Mouse (Mus musculus): ENCODE measurements around the gene Dcp1b.
A peak's percentile ranks its signal among the peaks of the same experiment; 100 is the strongest.
"Not testable (repeated sequence)": the region's sequence is repeated elsewhere in the genome, so short reads cannot be mapped to it uniquely, and the experiment has no call there.

The Dcp1b gene

GRCm38 (mm10) chr6:119196382-119197305 lies 21.6 kb downstream of the Dcp1b start, which contains the start of gene Cacna1c:
Cacna1c (minus strand) TSS chr6:119196418.
- DNase-seq: no peak

GRCm38 (mm10) chr6:119198534-119199273 lies 23.7 kb downstream of the Dcp1b start:
- no peak for DNase-seq

GRCm38 (mm10) chr6:119199274-119199879 lies 24.3 kb downstream of the Dcp1b start:
- DNase-seq: no peak

GRCm38 (mm10) chr6:119200362-119200761 lies 25.3 kb downstream of the Dcp1b start:
- DNase-seq: no peak

- DNase-seq: no peak
These were observed 26.5 kb downstream of the Dcp1b start for GRCm38 (mm10) chr6:119201575-119201974.

- no peak for DNase-seq
These were observed 29.2 kb downstream of the Dcp1b start for GRCm38 (mm10) chr6:119204286-119204685.

- no peak for DNase-seq
These were observed 29.9 kb downstream of the Dcp1b start for GRCm38 (mm10) chr6:119204915-119205314.

- DNase-seq: not testable (repeated sequence)
These were observed 31.0 kb downstream of the Dcp1b start for GRCm38 (mm10) chr6:119206006-119206405.

GRCm38 (mm10) chr6:119213375-119213774 lies 38.3 kb downstream of the Dcp1b start:
- no peak for DNase-seq

GRCm38 (mm10) chr6:119214190-119214589 lies 39.1 kb downstream of the Dcp1b start:
- no peak for DNase-seq

- DNase-seq: no peak
These were observed 40.1 kb downstream of the Dcp1b start for GRCm38 (mm10) chr6:119215040-119215613.

- no peak for DNase-seq
These were observed 42.6 kb downstream of the Dcp1b start for GRCm38 (mm10) chr6:119217661-119218060.

GRCm38 (mm10) chr6:119218591-119218990 lies 43.5 kb downstream of the Dcp1b start:
- DNase-seq: no peak

- DNase-seq: no peak
These were observed 44.3 kb downstream of the Dcp1b start for GRCm38 (mm10) chr6:119219237-119219870.

- peak; percentile 54 for DNase-seq
These were observed 45.2 kb downstream of the Dcp1b start for GRCm38 (mm10) chr6:119220297-119220696.

GRCm38 (mm10) chr6:119224451-119225195 lies 49.6 kb downstream of the Dcp1b start:
- peak; percentile 30 for DNase-seq

GRCm38 (mm10) chr6:119225226-119225625 lies 50.2 kb downstream of the Dcp1b start:
- no peak for DNase-seq

GRCm38 (mm10) chr6:119225731-119226130 lies 50.7 kb downstream of the Dcp1b start:
- DNase-seq: no peak

- no peak for DNase-seq
These were observed 51.9 kb downstream of the Dcp1b start for GRCm38 (mm10) chr6:119227001-119227400.

- DNase-seq: peak; percentile 52
These were observed 54.0 kb downstream of the Dcp1b start for GRCm38 (mm10) chr6:119228861-119229603.

GRCm38 (mm10) chr6:119233066-119233465 lies 58.0 kb downstream of the Dcp1b start:
- DNase-seq: no peak

Data from right cerebral cortex, postnatal 25 days (tissue).